Mouse (Mus musculus) cerebral cortex, adult 2 months (tissue): ENCODE measurements around the gene Tmem259.

Source experiments
- WGBS: fragments of 180-500 bp; shearing (Covaris S2); methylation state at CpG from one replicate; pipeline ENCODE4 v1.1.7; 2018; 5-methylcytosine and 5-hydroxymethylcytosine counted together

The Tmem259 gene

GRCm38 (mm10) chr10:79987771-79988505 lies 3.8 kb upstream of the Tmem259 start:
- WGBS, result 20% methylated on average over 27 of the region's 27 CpGs

- WGBS, result 4% methylated on average over 11 of the region's 11 CpGs
Observed at GRCm38 (mm10) chr10:79986963-79987362, 2.8 kb upstream of the Tmem259 start.

GRCm38 (mm10) chr10:79986232-79986878 lies 2.2 kb upstream of the Tmem259 start:
- WGBS, result 43% methylated on average over 6 of the region's 6 CpGs

- WGBS, result 2% methylated on average over 35 of the region's 35 CpGs
Observed at GRCm38 (mm10) chr10:79985334-79986231, 1.5 kb upstream of the Tmem259 start.

GRCm38 (mm10) chr10:79984871-79985270 lies 741 bp upstream of the Tmem259 start:
- 1% methylated on average over 22 of the region's 22 CpGs for WGBS

GRCm38 (mm10) chr10:79983670-79984069 lies 460 bp downstream of the Tmem259 start:
- under 1% methylated on average over 21 of the region's 21 CpGs for WGBS

- WGBS, result 66% methylated on average over 5 of the region's 5 CpGs
Observed at GRCm38 (mm10) chr10:79983205-79983604, 925 bp downstream of the Tmem259 start.

- WGBS, result 88% methylated on average over 22 of the region's 22 CpGs
Observed at GRCm38 (mm10) chr10:79979401-79980155, 4.6 kb downstream of the Tmem259 start.

- WGBS, result 95% methylated on average over 21 of the region's 21 CpGs
Observed at GRCm38 (mm10) chr10:79978061-79978460, 6.1 kb downstream of the Tmem259 start.

GRCm38 (mm10) chr10:79977324-79977723 lies 6.8 kb downstream of the Tmem259 start:
- WGBS, result 88% methylated on average over 28 of the region's 28 CpGs

GRCm38 (mm10) chr10:79976722-79977107 lies 7.4 kb downstream of the Tmem259 start:
- WGBS, result 82% methylated on average over 31 of the region's 36 CpGs

GRCm38 (mm10) chr10:79976071-79976721 lies 7.9 kb downstream of the Tmem259 start:
- 89% methylated on average over 28 of the region's 28 CpGs for WGBS

GRCm38 (mm10) chr10:79974668-79975067 lies 9.5 kb downstream of the Tmem259 start:
- WGBS, result 89% methylated on average over 8 of the region's 8 CpGs

GRCm38 (mm10) chr10:79974087-79974486 lies 10.0 kb downstream of the Tmem259 start:
- 94% methylated on average over 21 of the region's 21 CpGs for WGBS

GRCm38 (mm10) chr10:79972831-79973230 lies 11.3 kb downstream of the Tmem259 start:
- 51% methylated on average over 14 of the region's 14 CpGs for WGBS

GRCm38 (mm10) chr10:79971183-79971497 lies 13.0 kb downstream of the Tmem259 start:
- WGBS, result 7% methylated on average over 21 of the region's 21 CpGs

GRCm38 (mm10) chr10:79970415-79971182 lies 13.5 kb downstream of the Tmem259 start, which contains the start of gene Grin3b:
Gene Grin3b (plus strand): TSS chr10:79970715.
- WGBS, result 6% methylated on average over 46 of the region's 47 CpGs

GRCm38 (mm10) chr10:79969124-79969568 lies 15.0 kb downstream of the Tmem259 start:
- 20% methylated on average over 3 of the region's 3 CpGs for WGBS

GRCm38 (mm10) chr10:79968181-79968580 lies 15.9 kb downstream of the Tmem259 start:
- WGBS, result 63% methylated on average over 1 of the region's 1 CpGs

- WGBS, result 87% methylated on average over 5 of the region's 5 CpGs
Observed at GRCm38 (mm10) chr10:79966886-79967400, 17.2 kb downstream of the Tmem259 start.
